Mouse (Mus musculus) liver, embryonic 11.5 days (tissue): ENCODE data around the gene Cdt1. TPM values are rescaled to one million over a fixed set of nuclear protein-coding genes. Genes with fewer than 3 reads are reported as not detected.

ENCODE experiments used
- ATAC-seq: fragments of 200-750 bp; cut with Nextera tagmentation; replicated peaks from 2 replicates; pipeline ENCODE4 v1.8.0; 2017; ENCODE audit warnings: moderate number of reproducible peaks, mild to moderate bottlenecking, moderate TSS enrichment, moderate library complexity; ENCODE audit not compliant: low FRiP score
- DNase-seq: peaks from one replicate; pipeline ENCODE4 v3.0.0-alpha.2; 2017; ENCODE audit warnings: low spot score
- H3K27ac ChIP-seq: fragments of 300-500 bp; sonication (generic); 2 replicates; pipeline ENCODE4 v1.5.1; 2014; ENCODE audit warnings: mild to moderate bottlenecking, low read depth, low read length, control low read depth
- H3K27me3 ChIP-seq: fragments of 300-500 bp; sonication (generic); replicated peaks from 2 replicates; pipeline ENCODE4 v1.6.1; 2014; ENCODE audit warnings: low read length, mixed read lengths; ENCODE audit not compliant: control insufficient read depth, insufficient read depth
- H3K36me3 ChIP-seq: fragments of 300-500 bp; sonication (generic); 2 replicates; pipeline ENCODE4 v1.6.1; 2014; ENCODE audit warnings: mild to moderate bottlenecking, low read length, moderate library complexity, mixed read lengths; ENCODE audit not compliant: control insufficient read depth, insufficient read depth
- H3K4me1 ChIP-seq: fragments of 300-500 bp; sonication (generic); replicated peaks from 2 replicates; pipeline ENCODE4 v1.6.1; 2014; ENCODE audit warnings: low read length, mixed read lengths; ENCODE audit not compliant: control insufficient read depth, insufficient read depth
- H3K4me2 ChIP-seq: fragments of 300-500 bp; sonication (generic); 2 replicates; pipeline ENCODE4 v1.6.1; 2014; ENCODE audit warnings: mild to moderate bottlenecking, control low read depth, moderate library complexity
- H3K4me3 ChIP-seq: fragments of 300-500 bp; sonication (generic); 2 replicates; pipeline ENCODE4 v1.5.1; 2014; ENCODE audit warnings: low read depth, low read length, control low read depth
- H3K9ac ChIP-seq: fragments of 300-500 bp; sonication (generic); 2 replicates; pipeline ENCODE4 v1.6.1; 2014; ENCODE audit warnings: low read depth, low read length, control low read depth
- H3K9me3 ChIP-seq: fragments of 300-500 bp; sonication (generic); 2 replicates; pipeline ENCODE4 v1.6.1; 2016; ENCODE audit warnings: low read length, inconsistent platforms, mixed read lengths; ENCODE audit not compliant: control insufficient read depth
- WGBS: fragments of 180-500 bp; shearing (Covaris S2); extraction: QIAGEN DNeasy Blood & Tissue Kit; methylation state at CpG from one replicate; pipeline ENCODE4 v1.1.7; 2014; 5-methylcytosine and 5-hydroxymethylcytosine counted together
- polyA plus RNA-seq: library from polyadenylated mRNA; unstranded; fragments of >200 nt; fragmentation: Nextera tagmentation; extraction: Ambion mirVana; gene quantifications from 2 replicates; pipeline ENCODE4 v1.2.1, GENCODE M21; 2014

Cdt1 gene
- polyA plus RNA-seq, 1 experiment from 2014 or later = 93.2 TPM

GRCm38 (mm10) chr8:122546066-122546755 lies 21.6 kb upstream of the Cdt1 start:
- 46% methylated on average over 7 of the region's 7 CpGs for whole genome bisulfite sequencing
- H3K4me2 ChIP-seq = peak overlapping the region; percentile 85
- ATAC-seq (peak; percentile 89), DNase-seq (peak; percentile 52)
- peaks cover 7% of the 10 kb centered on the region; the same call in 1 of the 2 replicates for H3K36me3 ChIP-seq
- no peaks in the 10 kb centered on the region for H3K27me3 ChIP-seq
- H3K9ac ChIP-seq = peak overlapping the region; percentile 95
- peak overlapping the region; percentile 89 for H3K27ac ChIP-seq
- H3K4me3 ChIP-seq = peak overlapping the region; percentile 85
- peaks cover 64% of the 10 kb centered on the region for H3K4me1 ChIP-seq
- H3K9me3 ChIP-seq = no peaks in the 10 kb centered on the region

GRCm38 (mm10) chr8:122546811-122547453 lies 20.9 kb upstream of the Cdt1 start:
- DNase-seq (peak; percentile 34), ATAC-seq (no peak)
- peak overlapping the region; percentile 89 for H3K27ac ChIP-seq
- H3K4me3 ChIP-seq = peak overlapping the region; percentile 85
- H3K4me1 ChIP-seq = peaks cover 63% of the 10 kb centered on the region
- H3K4me2 ChIP-seq = peak overlapping the region; percentile 85
- H3K9me3 ChIP-seq = no peaks in the 10 kb centered on the region
- peak overlapping the region; percentile 95 for H3K9ac ChIP-seq
- 69% methylated on average over 24 of the region's 24 CpGs for WGBS
- no peaks in the 10 kb centered on the region for H3K27me3 ChIP-seq
- H3K36me3 ChIP-seq = peaks cover 7% of the 10 kb centered on the region; the same call in 1 of the 2 replicates

GRCm38 (mm10) chr8:122547815-122548214 lies 20.0 kb upstream of the Cdt1 start:
- peak; percentile 68 for ATAC-seq
- DNase-seq = peak; percentile 68

GRCm38 (mm10) chr8:122548331-122548730 lies 19.5 kb upstream of the Cdt1 start:
- H3K4me1 ChIP-seq = peaks cover 53% of the 10 kb centered on the region
- ATAC-seq (no peak), DNase-seq (no peak)
- no peaks in the 10 kb centered on the region for H3K27me3 ChIP-seq
- H3K4me2 ChIP-seq = peak overlapping the region; percentile 85
- peak overlapping the region; percentile 89 for H3K27ac ChIP-seq
- peaks cover 5% of the 10 kb centered on the region; the same call in 1 of the 2 replicates for H3K36me3 ChIP-seq
- 40% methylated on average over 13 of the region's 13 CpGs for WGBS
- no peaks in the 10 kb centered on the region for H3K9me3 ChIP-seq
- peak overlapping the region; percentile 95 for H3K9ac ChIP-seq
- peak overlapping the region; percentile 85 for H3K4me3 ChIP-seq

More at GRCm38 (mm10) chr8:122547815-122548214, 20.0 kb upstream of the Cdt1 start:
- Histone ChIP-seq H3K4me3 (peak overlapping the region; percentile 85), H3K4me2 (peak overlapping the region; percentile 85), H3K4me1 (peaks cover 57% of the 10 kb centered on the region), H3K9me3 (no peaks in the 10 kb centered on the region), H3K27ac (peak overlapping the region; percentile 89), H3K27me3 (no peaks in the 10 kb centered on the region), H3K9ac (peak overlapping the region; percentile 95), H3K36me3 (peaks cover 7% of the 10 kb centered on the region; the same call in 1 of the 2 replicates)
- 15% methylated on average over 5 of the region's 5 CpGs for WGBS

GRCm38 (mm10) chr8:122548891-122549439 lies 18.9 kb upstream of the Cdt1 start:
- ATAC-seq = no peak
- H3K36me3 ChIP-seq = no peaks in the 10 kb centered on the region; the same call in 1 of the 2 replicates
- H3K27me3 ChIP-seq = no peaks in the 10 kb centered on the region
- peak overlapping the region; percentile 85 for H3K4me2 ChIP-seq
- DNase-seq = no peak
- peak overlapping the region; percentile 95 for H3K9ac ChIP-seq
- H3K9me3 ChIP-seq = no peaks in the 10 kb centered on the region
- H3K4me1 ChIP-seq = peaks cover 53% of the 10 kb centered on the region
- WGBS = 76% methylated on average over 3 of the region's 3 CpGs
- H3K4me3 ChIP-seq = peak overlapping the region; percentile 85
- H3K27ac ChIP-seq = peak overlapping the region; percentile 89

- 1% methylated on average over 52 of the region's 52 CpGs for WGBS
These were observed 17.4 kb upstream of the Cdt1 start for GRCm38 (mm10) chr8:122550234-122550994.

GRCm38 (mm10) chr8:122550995-122551264 lies 16.9 kb upstream of the Cdt1 start:
- no peaks in the 10 kb centered on the region for H3K27me3 ChIP-seq
- peak overlapping the region; percentile 85 for H3K4me3 ChIP-seq
- WGBS = under 1% methylated on average over 42 of the region's 43 CpGs
- peak overlapping the region; percentile 85 for H3K4me2 ChIP-seq
- peaks cover 42% of the 10 kb centered on the region for H3K4me1 ChIP-seq
- no peaks in the 10 kb centered on the region for H3K9me3 ChIP-seq
- H3K27ac ChIP-seq = peak overlapping the region; percentile 89
- ATAC-seq = peak; percentile 6
- H3K9ac ChIP-seq = peak overlapping the region; percentile 95
- no peak for DNase-seq
- no peaks in the 10 kb centered on the region for H3K36me3 ChIP-seq

More at GRCm38 (mm10) chr8:122550234-122550994, 17.4 kb upstream of the Cdt1 start:
- H3K9me3 ChIP-seq = no peaks in the 10 kb centered on the region
- H3K4me3 ChIP-seq = peak overlapping the region; percentile 85
- peaks cover 45% of the 10 kb centered on the region for H3K4me1 ChIP-seq
- ATAC-seq (peak; percentile 13; the same call in 1 of the 2 replicates), DNase-seq (peak; percentile 69)
- no peaks in the 10 kb centered on the region for H3K36me3 ChIP-seq
- peak overlapping the region; percentile 85 for H3K4me2 ChIP-seq
- H3K27ac ChIP-seq = peak overlapping the region; percentile 89
- peak overlapping the region; percentile 95 for H3K9ac ChIP-seq
- H3K27me3 ChIP-seq = no peaks in the 10 kb centered on the region

- 10% methylated on average over 55 of the region's 56 CpGs for WGBS
These were observed 16.4 kb upstream of the Cdt1 start, which contains the start of gene Piezo1 for GRCm38 (mm10) chr8:122551265-122552051. TSS of gene Piezo1 (minus strand) at chr8:122551329.

More at GRCm38 (mm10) chr8:122551265-122552051, 16.4 kb upstream of the Cdt1 start, which contains the start of gene Piezo1:
- Histone ChIP-seq H3K27me3 (no peaks in the 10 kb centered on the region), H3K9me3 (no peaks in the 10 kb centered on the region), H3K27ac (peak within 1 kb of the TSS; percentile 89), H3K4me2 (peak within 1 kb of the TSS; percentile 85), H3K9ac (peak within 1 kb of the TSS; percentile 95), H3K4me1 (peaks cover 42% of the 10 kb centered on the region), H3K4me3 (peak within 1 kb of the TSS; percentile 85), H3K36me3 (no peaks in the 10 kb centered on the region)
- peak; percentile 96 for DNase-seq
- peak; percentile 81 for ATAC-seq
